Mouse (Mus musculus): ENCODE measurements at regions not wholly inside any gene's neighbourhood (a gene's known extent, or its start where the extent isn't known, plus 50 kb on each side); places are given as distances from the start of the nearest gene placed in this dataset.

- peak; percentile 12 to 13 for DNase-seq
Observed at GRCm38 (mm10) chr16:27586307-27586706, 197.6 kb downstream of the Ccdc50 start.

- no peak for DNase-seq
Observed at GRCm38 (mm10) chr16:27609366-27609765, 220.7 kb downstream of the Ccdc50 start.

- no peak for DNase-seq
Observed at GRCm38 (mm10) chr16:27641306-27641705, 252.6 kb downstream of the Ccdc50 start.

DNA sequence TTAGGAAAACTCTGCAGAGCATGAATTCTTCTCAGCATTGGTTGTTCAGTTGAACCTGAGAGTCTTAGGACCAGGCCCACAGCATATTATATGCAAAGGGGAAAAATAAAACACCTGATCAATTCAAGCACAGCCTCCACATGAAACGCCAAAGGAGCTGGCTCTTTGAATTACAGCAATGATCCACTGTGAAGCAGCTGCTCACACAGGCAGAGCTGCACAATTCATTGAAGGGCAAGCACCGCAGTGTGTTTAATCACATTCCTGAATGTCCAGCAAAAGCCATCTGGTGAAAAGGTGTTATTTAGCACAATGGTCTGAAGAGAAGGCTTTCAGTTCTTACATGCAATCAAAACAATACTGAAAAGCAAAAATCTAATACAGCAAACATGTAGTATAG lies 289.6 kb downstream of the Ccdc50 start:
- no peak for DNase-seq

- DNase-seq = no peak
Observed at GRCm38 (mm10) chr16:27682926-27683325, 294.3 kb downstream of the Ccdc50 start.

- no peak for DNase-seq
Observed at GRCm38 (mm10) chr16:27683826-27684225, 295.2 kb downstream of the Ccdc50 start.

- DNase-seq = no peak
Observed at GRCm38 (mm10) chr16:27709946-27710345, 321.3 kb downstream of the Ccdc50 start.

DNA sequence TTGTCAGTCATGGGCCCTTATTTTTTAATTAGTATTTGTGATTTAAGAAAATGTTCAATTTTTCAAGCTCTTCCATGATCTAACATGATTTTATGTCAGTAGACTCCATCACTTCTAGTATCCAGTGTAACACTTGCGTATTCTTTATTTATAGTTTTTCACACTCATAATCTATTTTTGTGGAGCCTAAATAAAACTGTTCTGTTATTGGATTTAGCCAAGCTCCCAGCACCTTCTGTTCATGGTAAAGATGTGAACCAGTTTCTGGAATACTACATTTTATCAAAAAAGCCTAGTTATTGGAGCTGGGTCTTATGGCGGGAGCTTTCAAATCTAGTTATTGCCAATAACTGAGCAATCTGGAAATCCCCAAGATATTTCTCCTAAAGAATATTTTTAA lies 334.8 kb downstream of the Ccdc50 start:
- no peak for DNase-seq

Data from kidney, postnatal 4 days (tissue).